Mouse (Mus musculus) embryonic fibroblast, embryonic 13.5 days (primary cell): Measurements from ENCODE around the gene Gal3st3.

Source experiments
- CTCF ChIP-seq: IDR thresholded peaks from 2 replicates; pipeline ENCODE4 v1.5.1; 2011; ENCODE audit warnings: mild to moderate bottlenecking, control low read depth, low read length, moderate library complexity, borderline replicate concordance; ENCODE audit not compliant: insufficient read depth
- POLR2A ChIP-seq: IDR thresholded peaks from 2 replicates; pipeline ENCODE4 v1.6.1; 2011; ENCODE audit warnings: low read depth, mild to moderate bottlenecking, control low read depth, low read length, moderate library complexity

GRCm38 (mm10) chr19:5341360-5341759, 43.2 kb downstream of the Gal3st3 start:
- TF ChIP-seq POLR2A (no peak), CTCF (no peak)
